Mouse (Mus musculus) testis, adult 2 months (tissue): Measurements from ENCODE around the gene Slc25a5. TPM values are rescaled to one million over a fixed set of nuclear protein-coding genes. Genes with fewer than 3 reads are reported as not detected.

ENCODE experiments used
- H3K27ac ChIP-seq: fragments of 200-500 bp; 2 replicates; pipeline ENCODE4 v1.5.1; 2012; ENCODE audit warnings: low read depth, low read length; ENCODE audit not compliant: control insufficient read depth, insufficient read depth
- H3K27me3 ChIP-seq: fragments of 200-500 bp; 2 replicates; pipeline ENCODE4 v1.6.1; 2012; ENCODE audit warnings: mild to moderate bottlenecking, low read length, moderate library complexity; ENCODE audit not compliant: control insufficient read depth, insufficient read depth
- H3K36me3 ChIP-seq: fragments of 200-500 bp; 2 replicates; pipeline ENCODE4 v1.6.1; 2012; ENCODE audit warnings: mild to moderate bottlenecking, low read length; ENCODE audit not compliant: control insufficient read depth, insufficient read depth
- H3K4me1 ChIP-seq: fragments of 200-500 bp; 2 replicates; pipeline ENCODE4 v1.6.1; 2012; ENCODE audit warnings: low read length; ENCODE audit not compliant: control insufficient read depth, insufficient read depth
- H3K4me3 ChIP-seq: fragments of 200-500 bp; 2 replicates; pipeline ENCODE4 v1.5.1; 2012; ENCODE audit warnings: low read depth, mild to moderate bottlenecking, low read length, moderate library complexity, mixed read lengths; ENCODE audit not compliant: control insufficient read depth
- CTCF ChIP-seq: fragments of 200-500 bp; IDR thresholded peaks from 2 replicates; pipeline ENCODE4 v1.5.1; 2012; ENCODE audit warnings: low read depth, mild to moderate bottlenecking, inconsistent platforms, low read length, moderate library complexity; ENCODE audit not compliant: control insufficient read depth, insufficient read depth, insufficient replicate concordance
- POLR2A ChIP-seq: fragments of 200-500 bp; IDR thresholded peaks from 2 replicates; pipeline ENCODE4 v1.6.1; 2012; ENCODE audit warnings: low read depth, mild to moderate bottlenecking, inconsistent platforms, low read length, moderate library complexity; ENCODE audit not compliant: control insufficient read depth
- polyA plus RNA-seq: library from polyadenylated mRNA; depleted of rRNA; stranded (reverse); fragments of >200 nt; gene quantifications from 2 replicates; pipeline ENCODE4 v1.2.3, GENCODE M21; 2012; rRNA removed

Gene Slc25a5
- polyA plus RNA-seq, 1 experiment: 65.1 TPM

DNA sequence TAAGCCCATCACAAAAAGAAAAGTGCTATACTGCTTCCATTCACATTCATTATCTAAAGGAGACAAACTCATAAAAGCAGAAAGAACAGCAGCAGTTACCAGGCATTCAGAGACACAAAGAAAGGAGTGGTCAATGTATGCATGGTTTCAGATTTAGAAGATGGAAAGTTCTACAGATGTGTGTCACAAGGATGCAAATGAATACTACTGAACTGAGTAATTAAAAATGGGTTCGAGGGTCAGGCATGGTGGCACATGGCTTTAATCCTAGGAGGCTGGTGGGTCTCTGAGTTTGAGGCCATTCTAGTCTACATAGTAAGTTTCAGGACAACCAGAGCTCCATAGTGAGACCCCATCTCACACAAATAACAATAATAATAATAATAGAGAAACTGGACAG is 51.7 kb downstream of the Slc25a5 start:
- no peak overlapping the region for H3K4me3 ChIP-seq
- TF ChIP-seq POLR2A (no peak), CTCF (no peak)
- H3K36me3 ChIP-seq: no peaks in the 10 kb centered on the region
- H3K27ac ChIP-seq: no peak overlapping the region
- H3K27me3 ChIP-seq: no peaks in the 10 kb centered on the region
- no peaks in the 10 kb centered on the region for H3K4me1 ChIP-seq

Other genes with a start within 250 kb of the Slc25a5 start
- gene Pgrmc1, start 197.4 kb upstream of the Slc25a5 start, polyA plus RNA-seq: 50.7 and 51.3 TPM in 2 replicates
- gene Akap17b, start 150.3 kb upstream of the Slc25a5 start, polyA plus RNA-seq: 0.91 and 1.3 TPM in 2 replicates
- gene Slc25a43, start 52.0 kb upstream of the Slc25a5 start, polyA plus RNA-seq: 2.7 and 2.8 TPM in 2 replicates
- 20.6 and 25.4 TPM in 2 replicates for gene Ube2a, start 78.2 kb downstream of the Slc25a5 start, polyA plus RNA-seq
- 3.7 and 4.7 TPM in 2 replicates for gene C330007P06Rik, start 78.5 kb downstream of the Slc25a5 start, polyA plus RNA-seq
- 0.54 and 0.61 TPM in 2 replicates for gene Nkrf, start 107.2 kb downstream of the Slc25a5 start, polyA plus RNA-seq
- 14.6 and 17.9 TPM in 2 replicates for gene Sept6, start 196.1 kb downstream of the Slc25a5 start, polyA plus RNA-seq